Mouse (Mus musculus) left cerebral cortex, postnatal 10 days (tissue): ENCODE data around the gene Slc5a9. TPM values are rescaled to one million over a fixed set of nuclear protein-coding genes. Genes with fewer than 3 reads are reported as not detected.

Experiments
- total RNA-seq, 2 experiments: library from RNA; stranded (reverse); gene quantifications; 2 replicates each; pipeline ENCODE4 v1.2.3; 2021

Gene Slc5a9
- total RNA-seq, 2 experiments from 2014 or later = not detected

Other genes with a start within 250 kb of the Slc5a9 start
- gene Spata6, start 182.9 kb downstream of the Slc5a9 start, total RNA-seq = 1 to 10 TPM; 5.6 to 7.3 TPM
- not detected for gene Skint8, start 16.5 kb upstream of the Slc5a9 start, total RNA-seq
- gene Skint7, start 70.0 kb upstream of the Slc5a9 start, total RNA-seq = under 1 TPM; 0.19 to 0.57 TPM
- not detected for gene Skint1, start 103.4 kb upstream of the Slc5a9 start, total RNA-seq
- gene Skint4, start 169.1 kb upstream of the Slc5a9 start, total RNA-seq = not detected